ENCODE assay signal across 15 mouse cellular contexts in genomic region chr1:164809371-164809770, GRCm38 (mm10). TPM values are rescaled to one million over a fixed set of nuclear protein-coding genes. Genes with fewer than 3 reads are reported as not detected.
A peak's percentile ranks its signal among the peaks of the same experiment; 100 is the strongest.
DNase-seq lines count a peak whose midpoint lies in the region; ATAC-seq and TF ChIP-seq lines count a peak whose summit lies in the region.
"Had no signal": no experiment of that assay in that cellular context is flagged by ENCODE, and none has a peak within 500 bp of the region (broad histone marks: within the 10 kb centered on the region; RNA-seq: fewer than 3 reads in every experiment).

No protein-coding gene starts in this region.

- no peaks in the 10 kb centered on the region for H3K36me3 ChIP-seq in kidney, adult 2 months (ENCODE audit: control insufficient read depth, insufficient read depth, low read length)
- H3K36me3 ChIP-seq in kidney, embryonic 16.5 days (ENCODE audit: insufficient read depth, low read length): no peaks in the 10 kb centered on the region
- H3K36me3 ChIP-seq: forebrain, embryonic 12.5 days had no signal

- no peak for ATAC-seq in kidney, embryonic 16.5 days (ENCODE audit: low FRiP score, low TSS enrichment)
- ATAC-seq: hindbrain, embryonic 16.5 days; midbrain, embryonic 16.5 days had no signal

- no peaks in the 10 kb centered on the region; the same call in 1 of the 2 replicates for H3K4me1 ChIP-seq in kidney, adult 2 months (ENCODE audit: control insufficient read depth, insufficient read depth, low read length)
- no peaks in the 10 kb centered on the region for H3K4me1 ChIP-seq in kidney, embryonic 16.5 days (ENCODE audit: insufficient read depth, low read length)
- H3K4me1 ChIP-seq: forebrain, embryonic 12.5 days had no signal

- intact Hi-C loops in heart, postnatal 14 days (cut with DNase I): no loop called here

- H3K9me3 ChIP-seq in kidney, embryonic 16.5 days (ENCODE audit: low read length): no peaks in the 10 kb centered on the region
- H3K9me3 ChIP-seq: forebrain, embryonic 12.5 days had no signal

- no peak for TF ChIP-seq CTCF in kidney, adult 2 months (conservative IDR thresholded peaks at IDR 0.05; ENCODE audit: insufficient read depth, insufficient read length, low read depth, low read length)

- H3K27me3 ChIP-seq in kidney, adult 2 months (replicated peaks; ENCODE audit: control insufficient read depth, insufficient read depth, low read length): no peaks in the 10 kb centered on the region
- H3K27me3 ChIP-seq in kidney, embryonic 16.5 days (ENCODE audit: insufficient read depth, low read length): no peaks in the 10 kb centered on the region
- H3K27me3 ChIP-seq: forebrain, embryonic 12.5 days had no signal

- 79% methylated on average over 2 of the region's 2 CpGs for WGBS in kidney, adult 2 months
- 70% methylated on average over 2 of the region's 2 CpGs for WGBS in kidney, embryonic 16.5 days

- H3K27ac ChIP-seq in kidney, adult 2 months (ENCODE audit: insufficient read depth, low read depth, low read length): no peak overlapping the region
- no peak overlapping the region for H3K27ac ChIP-seq in kidney, embryonic 16.5 days (ENCODE audit: low read length)
- H3K27ac ChIP-seq: forebrain, embryonic 12.5 days had no signal

- H3K4me3 ChIP-seq in kidney, adult 2 months (ENCODE audit: insufficient read depth, low read depth, low read length): no peak overlapping the region
- no peak overlapping the region for H3K4me3 ChIP-seq in kidney, embryonic 16.5 days (ENCODE audit: low read length)
- H3K4me3 ChIP-seq: forebrain, embryonic 12.5 days had no signal

- TF ChIP-seq POLR2A in kidney, adult 2 months (IDR thresholded peaks at IDR 0.05; ENCODE audit: low read depth, low read length): no peak

- H3K4me2 ChIP-seq in kidney, embryonic 16.5 days (replicated peaks; ENCODE audit: low read depth, low read length): no peak overlapping the region
- H3K4me2 ChIP-seq: forebrain, embryonic 12.5 days; liver, embryonic 11.5 days had no signal

- peak; percentile 18 for DNase-seq in kidney, adult 2 months
- peak; percentile 81 for DNase-seq in NIH3T3 (ENCODE audit: low read depth)
- peak; percentile 17 for DNase-seq in gastrocnemius, postnatal 10 days
- peak; percentile 51 to 57 for DNase-seq in heart, postnatal 14 days
- no peak for DNase-seq in cerebellum, adult 18-20 months
- no peak for DNase-seq in left cerebral cortex, adult 18-20 months (ENCODE audit: low spot score in 2 of 2)
- no peak for DNase-seq in spleen, adult 12 weeks (ENCODE audit: low spot score)
- DNase-seq: cerebellum, adult 9-10 months; retina, postnatal 1 day had no signal

- no peak overlapping the region for H3K9ac ChIP-seq in kidney, embryonic 16.5 days (replicated peaks; ENCODE audit: low read length)
- H3K9ac ChIP-seq: forebrain, embryonic 12.5 days had no signal

RNA-seq across cellular contexts. Expression of gene Dpt, which starts 12.9 kb away (rescaled TPM):
- polyA plus RNA-seq in kidney, adult 2 months (2012; rRNA removed): 9.5 and 9.8 TPM in 2 replicates
- 3.5 and 6.0 TPM in 2 replicates for polyA plus RNA-seq in kidney, embryonic 16.5 days (2015; fragmentation: Nextera tagmentation; extraction: Ambion mirVana)
- 100 to 1,000 TPM; 128 to 135 TPM for total RNA-seq in gastrocnemius, postnatal 10 days (2021)
- total RNA-seq in heart, postnatal 14 days (2021): 100 to 1,000 TPM; 149 to 156 TPM
- total RNA-seq in left cerebral cortex, adult 18-20 months (2021): not detected
- polyA plus RNA-seq: forebrain, embryonic 12.5 days; liver, embryonic 11.5 days; neural tube, embryonic 14.5 days had no signal

Comparison
In these comparisons a context has a peak if more than half of its experiments do, and no peak if none do; other contexts are left out.
1. DNase-seq: peak in kidney, adult 2 months (single experiment), NIH3T3 (single experiment), gastrocnemius, postnatal 10 days (single experiment) and heart, postnatal 14 days (2 of 2); none in cerebellum, adult 18-20 months (0 of 2), left cerebral cortex, adult 18-20 months (0 of 2) and spleen, adult 12 weeks (single experiment).
2. RNA of gene Dpt, which starts 12.9 kb away (total RNA-seq): 149 to 156 TPM in heart, postnatal 14 days and 128 to 135 TPM in gastrocnemius, postnatal 10 days; not detected in left cerebral cortex, adult 18-20 months; every median in the first group is over 100 times any median in the second.